Mouse (Mus musculus): ENCODE measurements around the gene Neurl1b.

DNA sequence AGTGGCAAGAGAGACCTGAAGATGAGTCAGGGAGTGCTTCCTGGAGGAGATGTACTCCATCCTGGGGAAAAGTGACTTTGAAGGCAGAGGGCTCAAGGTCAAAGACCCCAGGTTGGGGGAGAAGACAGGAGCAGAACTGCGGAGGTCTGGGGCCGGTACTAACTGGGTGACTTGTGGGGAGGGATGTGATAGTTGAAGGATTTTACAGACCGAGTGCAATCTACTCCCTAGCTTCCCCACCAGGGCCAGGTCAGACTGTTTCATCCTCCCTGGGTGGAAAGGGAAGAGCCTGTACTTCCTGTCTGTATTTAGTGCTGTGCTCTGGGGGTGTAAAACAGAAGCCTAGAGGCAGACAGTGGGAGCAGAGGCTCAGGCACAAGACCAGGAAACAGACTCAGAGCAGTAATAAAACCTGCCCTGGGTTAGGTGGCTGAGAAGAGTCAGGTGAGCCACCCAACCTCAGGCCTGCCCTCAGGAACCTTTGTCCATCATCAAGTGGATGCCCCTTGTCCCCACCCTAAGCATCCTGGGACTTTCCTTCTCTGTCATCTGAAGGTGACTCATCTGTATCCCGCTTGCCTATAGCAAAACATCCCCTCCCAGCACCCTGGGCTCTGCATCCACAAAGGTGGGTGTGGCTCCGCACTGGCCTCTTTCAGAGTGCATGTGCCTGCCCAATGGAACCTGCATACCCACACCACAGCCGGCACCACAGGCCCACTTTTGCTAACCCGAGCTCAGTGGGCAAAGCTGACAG, 6.0 kb downstream of the Neurl1b start:
- no peak for TF ChIP-seq POLR2A (IDR thresholded peaks at IDR 0.05; ENCODE audit: borderline replicate concordance, low read depth, low read length)
- no peak for TF ChIP-seq CTCF (IDR thresholded peaks at IDR 0.05; ENCODE audit: low read depth, low read length)

Measured in bone marrow macrophage, adult 2 months (primary cell).